Mouse (Mus musculus) fibroblast of lung, adult 2 months (primary cell): ENCODE results near the gene Serinc5.

ENCODE experiments used
- DNase-seq: peaks from one replicate; pipeline ENCODE4 v3.0.0-alpha.2; 2011; ENCODE audit warnings: low read depth

Gene Serinc5

DNA sequence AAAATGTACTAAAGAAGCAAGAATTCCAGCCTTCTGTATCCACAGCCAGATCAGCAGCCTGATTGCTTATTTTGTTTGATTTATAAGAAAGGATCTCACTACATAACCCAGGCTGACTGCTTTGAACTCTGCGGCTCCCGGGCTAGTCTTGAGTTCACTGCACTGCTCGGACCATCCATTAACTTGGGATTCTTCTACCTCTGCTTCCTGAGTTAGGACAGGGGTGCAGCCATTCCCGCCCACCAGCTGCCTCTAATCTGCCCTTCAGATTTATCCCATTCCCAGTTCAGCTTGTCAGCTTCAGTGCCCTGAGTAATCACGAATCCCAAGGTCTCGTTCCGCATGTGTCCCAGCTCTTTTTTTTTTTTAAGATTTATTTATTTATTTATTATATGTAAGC lies 93.3 kb downstream of the Serinc5 start:
- no peak for DNase-seq

DNA sequence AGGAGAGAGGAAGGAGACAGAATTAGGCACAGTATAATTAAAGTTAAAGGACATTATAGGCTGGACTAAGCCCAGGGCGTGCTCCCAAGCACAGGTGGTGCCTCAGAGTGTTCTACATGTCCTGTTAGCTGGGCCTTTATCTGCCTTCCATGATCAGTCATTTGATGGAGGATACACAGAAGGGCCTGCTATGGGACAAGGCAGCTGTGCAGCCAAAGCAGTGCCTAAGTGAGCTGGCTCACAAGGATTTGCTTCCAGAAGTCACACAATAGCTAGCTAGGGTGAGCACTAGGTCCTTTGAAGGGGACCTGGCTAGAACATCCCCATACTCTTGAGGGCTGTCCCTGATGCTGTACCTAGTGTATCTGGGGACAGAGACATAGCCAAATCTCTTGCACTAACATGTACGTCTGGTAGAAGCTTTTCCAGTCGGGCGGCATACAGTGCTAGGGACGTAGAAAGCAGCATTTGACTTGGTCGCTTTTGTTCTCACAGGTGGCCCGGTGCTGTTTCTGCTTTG lies 94.2 kb downstream of the Serinc5 start:
- DNase-seq: no peak

DNA sequence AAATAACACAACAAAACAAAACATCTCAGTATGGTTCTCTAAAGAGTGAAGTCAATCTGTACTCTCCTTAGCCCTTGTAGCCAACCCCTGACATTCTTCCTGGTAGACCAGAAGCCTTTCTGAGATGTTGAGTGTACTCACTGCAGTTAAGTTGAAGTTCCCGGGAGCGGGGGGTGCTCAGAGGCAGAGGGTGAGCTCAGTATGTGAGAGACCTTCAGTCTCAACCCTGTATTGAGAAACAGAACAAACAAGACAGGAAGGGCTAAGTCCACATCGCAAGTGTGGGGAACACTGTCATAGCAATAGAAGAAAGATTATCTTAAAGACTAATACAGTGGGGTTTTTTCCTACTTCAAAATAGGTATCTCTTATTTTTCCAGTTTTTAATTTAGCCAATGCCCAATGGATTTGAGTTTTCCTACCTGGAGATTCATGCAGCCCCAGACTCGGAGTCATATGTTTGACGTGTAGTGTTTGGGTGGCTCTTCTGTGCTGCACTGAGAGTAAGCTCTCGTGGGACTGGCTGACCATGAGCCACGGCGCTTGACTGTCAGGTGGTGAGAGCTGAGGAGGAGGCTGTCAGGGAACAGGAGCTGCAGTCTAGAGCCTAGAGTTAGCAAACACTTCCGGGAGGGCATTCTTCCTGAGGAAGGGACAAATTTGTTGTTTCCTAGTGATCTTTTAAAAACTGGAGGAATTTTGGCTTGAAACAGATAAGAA lies 95.6 kb downstream of the Serinc5 start:
- no peak for DNase-seq

DNA sequence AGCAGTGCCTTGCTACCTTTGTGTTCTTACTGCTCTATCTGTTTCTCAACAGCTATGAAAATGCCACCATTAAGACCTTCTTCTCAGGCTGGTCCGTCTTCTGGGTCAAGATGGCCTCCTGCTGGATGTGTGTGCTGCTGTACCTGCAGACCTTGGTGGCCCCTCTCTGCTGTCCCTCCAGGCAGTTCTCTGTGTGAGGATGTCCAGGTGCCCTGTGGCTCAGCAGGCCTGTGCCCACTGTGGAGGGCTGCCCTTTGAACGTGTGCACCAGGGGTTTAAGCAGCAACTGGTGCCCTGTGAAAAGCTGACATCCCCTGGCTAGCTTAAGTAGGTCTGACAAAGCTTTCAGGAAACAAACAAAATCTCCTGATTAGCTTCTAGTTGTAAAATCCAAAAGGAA lies 97.0 kb downstream of the Serinc5 start:
- DNase-seq: no peak

DNA sequence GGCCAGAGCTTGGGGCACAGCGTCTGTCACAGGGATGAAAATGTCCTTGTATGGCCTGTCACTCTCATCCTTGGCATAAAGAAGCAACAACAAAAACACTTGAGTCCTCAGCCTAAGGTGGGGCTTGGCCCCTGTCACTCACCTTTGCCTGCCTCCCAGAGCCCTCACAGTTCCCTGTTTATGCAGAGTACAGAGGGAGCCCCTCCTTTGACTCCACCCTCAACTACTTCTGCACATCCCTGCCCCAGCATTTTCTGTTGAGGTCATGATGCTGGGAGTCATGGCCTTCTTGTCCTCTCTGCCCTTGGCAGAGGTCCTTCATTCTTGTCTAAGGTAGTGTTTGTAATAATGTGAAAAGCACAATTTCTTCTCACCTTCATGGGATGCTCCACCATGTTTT lies 97.6 kb downstream of the Serinc5 start:
- no peak for DNase-seq

DNA sequence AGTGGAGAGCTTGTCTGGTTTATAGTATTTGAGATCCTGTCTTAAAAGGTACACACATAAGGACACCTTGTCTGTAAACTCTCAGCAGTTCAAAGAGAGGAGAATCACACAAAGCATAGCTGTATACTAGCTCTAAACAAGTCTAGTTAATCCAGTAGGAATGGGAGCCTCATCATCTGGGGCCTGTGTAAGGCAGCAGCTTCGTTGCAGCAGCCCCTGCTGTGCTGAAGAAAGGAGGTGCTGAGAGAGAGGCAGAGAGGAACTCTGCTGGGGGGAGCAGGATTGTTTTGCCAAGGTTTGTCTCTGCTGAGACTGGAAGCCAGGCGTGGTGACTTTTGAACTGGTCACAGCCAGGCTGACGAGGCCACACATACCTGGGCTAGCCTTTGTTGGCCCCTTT lies 98.6 kb downstream of the Serinc5 start:
- DNase-seq: no peak

DNA sequence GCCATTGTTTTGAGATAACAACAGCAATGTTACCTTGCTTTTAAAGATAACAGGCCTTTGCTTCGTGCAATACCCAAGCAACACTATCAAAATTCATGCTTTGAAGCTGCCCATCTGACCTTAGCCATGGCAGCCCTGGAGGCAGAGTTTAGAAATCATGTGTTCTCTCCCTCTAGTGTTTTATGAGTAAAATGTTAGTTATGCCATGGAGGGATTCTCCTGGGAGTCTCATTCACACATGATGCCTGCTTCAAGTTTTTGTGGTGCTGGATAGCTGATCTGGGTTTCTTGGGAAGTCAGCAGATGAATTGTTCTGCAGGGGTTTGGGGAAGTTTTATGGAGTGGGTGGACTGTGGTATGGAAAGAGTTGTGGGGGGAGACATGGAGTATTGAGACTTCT lies 99.5 kb downstream of the Serinc5 start:
- no peak for DNase-seq

DNA sequence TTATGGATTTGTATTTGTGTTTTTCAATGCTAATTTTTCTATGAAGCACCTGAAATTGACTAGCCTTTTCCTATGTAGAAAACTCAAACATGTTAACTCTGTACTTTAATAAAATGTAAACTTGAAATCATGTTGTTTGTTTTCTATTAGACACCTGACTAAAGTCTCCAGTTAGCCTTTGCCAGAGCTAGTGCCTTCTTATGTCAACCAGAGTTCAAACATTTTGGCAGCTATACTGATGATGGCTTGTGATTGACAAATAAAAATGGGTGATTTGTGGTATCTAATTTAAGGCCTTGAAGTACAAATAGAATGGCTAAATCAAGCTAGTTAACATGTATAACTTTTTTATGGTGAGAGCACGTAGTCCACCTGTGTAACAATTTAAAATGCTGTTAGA lies 100.9 kb downstream of the Serinc5 start:
- no peak for DNase-seq

DNA sequence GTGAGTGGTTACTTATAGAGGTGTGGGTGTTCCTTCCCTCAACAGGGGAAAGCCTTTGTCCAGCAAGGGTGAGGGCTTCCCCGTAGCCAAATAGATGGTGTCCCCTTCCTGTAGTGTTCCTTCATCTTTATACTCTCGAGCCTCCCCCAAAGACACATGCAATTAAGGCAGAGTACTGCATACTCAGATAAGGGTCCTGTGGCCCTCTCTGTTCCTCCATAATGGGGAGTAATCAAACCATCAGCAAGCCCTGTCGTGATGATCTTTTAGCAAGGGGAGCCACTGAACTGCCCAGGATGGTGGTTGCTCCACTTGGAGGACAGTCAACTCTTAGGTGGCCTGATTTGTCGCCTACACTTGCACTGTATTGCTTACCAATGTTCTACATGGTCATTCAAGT lies 101.7 kb downstream of the Serinc5 start:
- no peak for DNase-seq

DNA sequence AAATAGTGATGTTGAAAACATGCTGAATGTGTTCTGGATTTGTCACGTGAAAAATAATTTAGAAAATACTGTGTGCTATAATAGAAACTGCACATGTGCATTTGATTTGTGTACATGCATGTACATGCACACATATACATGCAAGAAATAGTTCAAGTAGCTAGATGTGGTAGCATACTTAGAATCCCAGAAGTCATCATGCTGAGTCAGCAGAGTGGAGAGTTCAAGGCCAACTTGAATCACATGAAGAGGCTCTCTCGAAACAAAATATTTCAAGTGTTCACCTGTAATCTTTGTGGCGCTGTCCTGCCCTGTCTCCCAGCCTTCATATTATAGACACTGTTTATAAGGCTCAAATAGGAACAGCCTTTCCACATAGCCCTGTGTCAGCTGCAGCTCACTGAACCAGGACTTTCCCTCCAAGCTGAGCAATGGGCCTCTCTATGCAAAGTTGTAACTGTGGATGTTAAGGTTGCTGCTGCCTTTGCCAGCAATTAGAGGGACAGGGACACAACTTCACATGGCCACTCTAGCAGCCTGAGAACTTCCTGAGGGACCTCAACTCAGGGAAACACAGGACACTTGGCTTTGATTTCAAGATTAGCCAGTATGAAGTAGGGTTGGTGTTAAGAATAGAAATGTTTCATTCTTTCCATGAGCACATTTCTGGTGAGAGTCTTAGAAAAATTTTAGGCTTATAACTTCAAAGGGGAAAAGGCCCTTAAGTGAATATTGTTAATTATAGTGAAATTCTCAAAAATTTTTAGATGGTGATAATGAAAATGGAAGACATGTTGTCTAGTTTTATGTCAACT lies 107.2 kb downstream of the Serinc5 start:
- no peak for DNase-seq

DNA sequence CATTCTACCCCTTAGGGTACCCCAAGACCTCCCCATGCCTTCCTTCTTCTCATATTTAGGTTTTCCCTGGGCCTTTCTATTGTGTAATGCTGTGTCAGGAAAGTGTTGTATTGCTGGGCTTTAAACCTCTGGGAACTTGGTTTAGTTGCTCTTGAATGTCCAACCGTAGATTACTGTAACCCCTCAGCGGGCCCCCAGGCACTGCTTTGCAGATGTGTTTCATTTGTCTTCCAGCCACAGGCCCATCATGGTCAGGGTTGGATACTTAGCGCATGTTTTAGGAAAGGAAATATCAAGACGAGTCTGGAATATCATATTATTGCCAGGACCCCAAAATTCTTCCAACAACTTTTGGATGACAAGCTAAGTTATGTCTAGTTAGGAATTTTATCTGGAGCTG lies 110.1 kb downstream of the Serinc5 start:
- no peak for DNase-seq

DNA sequence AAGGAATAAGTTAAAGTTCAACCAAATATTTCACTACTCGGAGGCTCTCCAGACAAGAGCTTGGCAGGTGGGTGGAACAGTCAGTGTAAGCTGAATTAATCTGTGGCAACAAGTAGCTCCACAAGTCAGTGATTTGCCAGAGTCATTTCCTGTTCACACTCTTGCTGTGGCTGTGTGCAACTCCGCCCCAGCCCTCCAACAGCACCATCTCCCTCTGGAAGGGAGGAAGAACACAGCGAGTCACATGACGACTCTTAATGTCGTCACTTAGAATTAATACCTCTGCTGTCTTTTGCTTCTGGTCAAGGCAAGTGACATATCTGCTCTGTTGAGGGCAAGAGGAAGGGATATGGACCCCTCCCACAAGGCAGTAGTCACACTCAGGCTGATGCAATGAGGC lies 111.5 kb downstream of the Serinc5 start:
- DNase-seq: no peak

DNA sequence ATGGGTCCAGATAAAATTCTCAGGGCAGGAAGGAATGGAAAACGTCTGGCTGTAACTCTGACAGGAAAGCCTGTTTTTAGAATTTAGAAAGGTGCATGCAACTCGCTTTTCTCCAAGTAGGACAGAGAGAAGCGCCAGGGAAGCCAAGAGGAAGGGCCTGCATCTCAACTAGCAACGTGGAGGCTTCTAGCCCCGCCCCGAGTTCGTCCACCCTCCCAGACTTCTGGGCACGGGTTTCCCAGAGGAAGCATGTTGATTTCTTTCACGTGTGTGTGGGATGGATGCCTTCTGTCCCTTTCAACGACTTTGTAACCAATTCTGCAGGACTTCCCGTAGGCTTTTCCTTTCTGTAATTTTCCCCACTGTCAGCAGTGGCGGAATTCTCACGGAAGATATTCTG lies 118.9 kb downstream of the Serinc5 start:
- no peak for DNase-seq

DNA sequence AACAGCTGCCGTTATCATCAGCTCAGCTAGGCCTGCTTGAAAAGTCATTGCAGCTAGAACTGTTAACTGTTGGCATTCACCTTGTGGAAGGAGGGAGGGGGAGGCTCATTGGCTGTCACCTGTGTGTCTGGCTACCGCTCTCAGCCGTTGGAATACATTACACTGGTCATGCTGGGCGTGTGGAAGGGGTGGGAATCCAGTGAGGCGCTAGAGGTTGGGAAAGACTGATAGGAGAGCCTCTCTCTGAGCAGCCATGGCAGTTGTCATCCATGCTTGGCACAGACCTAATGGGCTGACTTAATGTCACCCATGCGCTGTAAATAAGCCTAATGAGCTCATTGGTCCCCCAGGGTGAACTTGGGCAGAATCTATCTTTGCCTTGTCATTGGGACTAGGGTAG lies 120.9 kb downstream of the Serinc5 start:
- DNase-seq: no peak

DNA sequence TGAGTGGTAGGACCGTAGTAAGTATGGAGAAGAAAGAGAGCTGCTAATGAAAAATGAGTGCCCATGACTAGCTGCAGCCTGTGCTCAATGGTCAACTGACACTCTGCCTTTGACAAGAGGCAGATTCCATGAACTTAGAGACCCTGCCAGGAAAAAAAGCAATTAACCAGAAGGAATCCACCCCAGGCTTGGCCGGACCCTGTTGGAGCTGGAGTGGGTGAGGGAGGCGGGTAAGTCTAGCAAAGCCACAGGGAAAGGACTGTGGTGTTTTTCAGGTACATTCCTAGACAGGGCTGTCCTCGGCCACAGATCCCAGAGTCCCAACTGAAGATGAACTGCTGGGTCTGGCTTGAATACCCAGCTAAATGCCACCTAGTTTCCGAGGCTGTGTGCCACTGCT lies 121.9 kb downstream of the Serinc5 start:
- no peak for DNase-seq

DNA sequence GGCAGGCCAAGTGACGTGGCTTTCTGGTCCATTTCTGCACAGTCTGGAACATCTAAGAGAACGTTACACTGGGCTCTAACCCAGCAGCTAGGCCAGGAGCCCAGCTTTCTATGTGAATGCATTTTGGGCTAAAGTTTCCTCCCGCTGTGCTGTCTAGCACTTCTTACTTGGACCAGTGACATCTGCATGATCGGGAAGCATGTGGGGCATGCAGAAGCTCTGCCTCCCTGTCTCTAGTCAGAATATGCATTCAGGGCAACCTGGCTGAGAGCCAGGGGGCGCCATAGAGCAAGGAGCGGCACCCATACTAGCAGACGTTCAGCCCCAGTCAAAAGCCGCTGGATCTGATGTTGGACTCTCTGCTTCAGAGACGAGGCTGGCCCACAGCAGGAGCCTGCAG lies 122.4 kb downstream of the Serinc5 start:
- DNase-seq: no peak

DNA sequence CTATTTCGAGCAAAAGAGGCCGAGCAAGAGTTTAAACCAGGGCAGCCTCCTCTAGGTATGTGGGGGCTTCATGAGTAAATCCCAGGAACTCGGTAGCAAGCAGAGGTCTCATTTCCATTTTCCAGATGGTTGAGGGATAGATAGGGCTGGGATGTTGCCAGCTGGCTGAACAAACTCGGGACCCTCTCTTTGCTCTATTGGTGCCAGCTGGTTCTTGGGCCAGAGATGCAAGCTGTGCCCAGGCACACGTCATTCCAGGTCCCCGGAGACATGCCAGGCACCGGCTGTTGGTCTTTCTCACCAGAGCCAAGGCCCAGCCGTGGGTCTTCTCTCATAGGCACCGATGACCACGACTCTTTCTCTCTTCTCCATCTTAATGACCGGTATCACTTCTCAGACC lies 122.8 kb downstream of the Serinc5 start:
- no peak for DNase-seq

DNA sequence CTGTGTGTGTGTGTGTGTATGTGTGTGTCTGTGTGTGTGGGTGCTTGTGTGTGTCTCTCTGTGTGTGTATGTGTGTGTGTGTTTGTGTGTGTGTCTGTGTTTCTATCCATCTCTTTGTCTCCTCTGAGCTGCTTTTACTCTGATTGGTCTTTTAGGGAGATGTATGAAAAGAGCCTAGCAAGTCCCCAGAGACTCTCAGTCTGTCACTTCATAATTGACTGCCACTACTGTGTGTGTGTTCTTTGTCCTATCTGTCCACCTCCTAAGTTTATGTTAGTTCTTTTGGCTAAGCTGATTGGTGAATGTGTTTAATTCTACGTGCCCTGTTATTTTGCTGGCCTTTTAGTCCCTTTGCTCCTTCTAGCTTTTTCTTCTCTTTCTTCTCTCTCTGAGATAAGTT lies 124.8 kb downstream of the Serinc5 start:
- no peak for DNase-seq

DNA sequence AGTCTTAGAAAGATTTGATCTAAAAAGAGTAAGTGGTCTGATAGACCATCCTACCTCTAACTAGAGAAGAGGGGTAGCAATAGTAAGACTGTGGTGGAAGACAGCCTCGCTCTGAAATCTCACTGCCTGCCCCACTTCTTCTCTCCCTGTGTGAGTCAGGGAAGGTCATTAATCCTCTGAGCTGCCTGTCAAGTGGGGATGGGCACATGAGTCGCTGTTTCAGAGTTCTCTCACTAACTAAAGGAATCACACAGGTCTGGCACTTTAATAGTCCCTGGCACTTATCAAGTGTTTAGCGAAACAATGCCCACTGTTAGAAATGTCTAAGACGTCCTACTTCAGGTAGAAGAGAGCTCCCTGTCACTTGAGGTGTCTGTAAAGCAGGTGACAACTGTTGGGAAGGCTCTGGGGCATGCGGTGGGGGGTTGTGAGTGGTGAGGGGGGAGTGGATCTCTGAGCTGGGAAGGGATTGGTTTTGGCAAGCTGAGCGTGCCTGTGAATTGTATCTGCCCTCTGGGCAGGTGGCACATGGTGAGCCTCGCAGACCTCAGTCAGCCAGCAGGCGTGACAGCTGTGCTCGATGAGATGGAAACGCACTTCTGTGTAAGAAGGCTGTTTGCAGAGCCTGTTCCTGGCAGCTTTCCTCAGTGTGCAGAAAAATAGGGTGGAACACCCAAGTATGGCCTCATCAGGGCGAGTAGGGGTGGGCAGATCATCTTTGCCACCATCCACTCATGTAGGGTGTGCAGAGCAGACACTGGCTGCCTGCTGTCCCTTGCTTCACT lies 125.8 kb downstream of the Serinc5 start:
- DNase-seq: no peak

DNA sequence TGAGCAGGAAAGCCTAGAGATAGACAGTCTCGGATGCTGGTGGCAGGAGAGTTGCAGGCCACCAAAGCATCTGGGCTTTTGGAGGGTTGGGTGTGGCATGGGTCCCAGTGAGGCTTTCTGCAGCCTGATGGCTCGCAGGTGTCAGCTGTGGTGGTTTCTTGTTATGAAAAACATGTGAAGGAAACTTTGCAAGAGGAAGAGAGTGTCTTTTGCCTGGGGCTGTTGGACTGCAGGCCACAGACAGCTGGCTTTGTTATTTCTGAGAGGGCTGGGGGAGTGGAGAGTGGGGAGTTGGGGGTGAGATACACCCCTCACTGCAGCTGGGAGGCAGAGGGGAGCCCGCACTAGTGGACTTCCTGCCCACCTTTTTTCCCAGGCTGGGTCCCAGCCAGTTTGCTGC lies 127.9 kb downstream of the Serinc5 start:
- no peak for DNase-seq

DNA sequence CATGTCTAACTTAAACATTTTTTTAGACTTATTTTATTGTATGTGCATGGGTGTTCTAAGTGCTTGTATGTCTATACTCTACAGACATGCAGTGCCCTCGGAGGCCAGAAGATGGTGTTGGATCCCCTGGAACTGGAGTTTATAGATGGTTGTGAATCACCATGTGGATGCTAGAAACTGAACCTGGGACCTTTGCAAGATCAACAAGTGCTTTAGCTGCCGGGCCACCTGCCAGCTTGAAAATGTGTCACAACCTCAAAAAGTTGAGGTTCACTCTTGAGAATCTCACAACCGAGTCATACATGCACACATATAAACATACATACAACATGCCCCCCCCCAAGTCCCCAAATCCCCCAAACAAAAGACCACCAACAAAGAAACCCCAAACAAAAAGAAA lies 129.0 kb downstream of the Serinc5 start:
- no peak for DNase-seq

DNA sequence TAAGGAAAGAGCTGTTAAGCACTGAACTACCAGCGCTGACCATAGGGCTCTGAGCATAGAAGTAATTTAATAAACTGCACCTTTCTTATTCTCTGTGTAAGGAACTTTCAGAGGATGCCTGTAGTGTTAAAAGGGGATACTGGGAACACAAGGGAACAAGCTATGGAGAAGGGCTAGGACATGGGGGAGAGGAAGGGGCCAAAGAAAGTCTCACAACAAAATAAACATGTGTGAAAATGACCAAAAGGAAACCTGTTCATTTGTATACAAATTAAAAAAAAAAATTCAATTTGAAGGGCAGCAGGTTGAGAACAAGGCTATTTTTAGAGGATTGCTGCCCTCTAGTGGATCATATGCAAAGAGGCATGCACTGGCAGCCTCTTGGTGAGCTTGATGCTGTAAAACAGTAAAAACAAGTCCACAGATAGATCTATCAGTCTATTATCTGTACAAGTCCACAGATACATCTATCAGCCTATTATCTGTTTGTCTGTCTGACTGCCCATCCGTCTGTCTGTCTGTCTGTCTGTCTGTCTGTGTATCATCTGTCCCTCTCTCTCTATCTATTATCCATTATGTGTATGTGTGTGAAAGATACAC lies 129.9 kb downstream of the Serinc5 start:
- no peak for DNase-seq
